Mouse (Mus musculus) adrenal gland, postnatal 25 days (tissue): ENCODE data around the gene Dnah6. TPM values are rescaled to one million over a fixed set of nuclear protein-coding genes. Genes with fewer than 3 reads are reported as not detected.

Experiments
- DNase-seq: peaks from one replicate; pipeline ENCODE4 v3.0.0; 2021; ENCODE audit warnings: mixed read lengths
- total RNA-seq: library from RNA; stranded (reverse); gene quantifications from 2 replicates; pipeline ENCODE4 v1.2.3, GENCODE M21; 2021

Dnah6 gene
- total RNA-seq, 1 experiment from 2014 or later = 0.03 TPM

GRCm38 (mm10) chr6:73228408-73228807 lies 7.0 kb upstream of the Dnah6 start:
- no peak for DNase-seq

DNA sequence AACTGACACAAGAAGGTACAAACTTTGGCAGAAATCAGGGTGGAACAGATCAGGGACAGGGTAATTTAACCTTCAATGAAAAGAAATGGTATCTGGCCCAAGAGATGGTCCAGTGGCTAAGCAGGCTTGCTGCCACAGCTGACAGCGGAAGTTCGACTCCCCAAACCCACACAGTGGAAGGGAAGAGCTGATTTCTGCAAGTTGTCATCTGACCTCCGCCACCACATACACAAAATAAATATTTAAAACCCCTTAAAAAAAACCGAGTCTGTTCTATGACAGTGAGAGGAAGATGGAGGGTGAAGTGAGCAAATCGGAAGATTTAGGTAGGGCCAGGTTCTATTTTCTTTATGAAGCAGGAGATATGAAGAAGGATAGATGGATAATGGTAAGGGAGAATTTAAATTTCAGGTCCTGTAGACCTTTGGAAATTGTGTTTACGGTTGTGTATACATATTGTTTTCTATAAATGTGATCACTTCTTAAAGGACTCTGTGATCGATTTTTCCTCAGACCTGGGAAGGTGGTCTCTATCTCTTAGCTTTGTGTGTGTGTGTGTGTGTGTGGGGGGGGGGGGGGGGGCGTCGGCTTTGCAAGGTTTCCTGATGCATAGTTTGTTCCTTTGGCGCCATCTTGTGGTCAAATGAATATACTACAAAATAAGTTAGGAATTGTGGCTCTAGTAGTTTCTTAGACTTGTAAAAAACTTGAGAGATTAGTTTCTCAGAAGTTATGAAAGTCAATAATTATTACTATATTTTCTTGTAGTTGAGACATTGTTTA lies 6.1 kb upstream of the Dnah6 start:
- DNase-seq = no peak

DNA sequence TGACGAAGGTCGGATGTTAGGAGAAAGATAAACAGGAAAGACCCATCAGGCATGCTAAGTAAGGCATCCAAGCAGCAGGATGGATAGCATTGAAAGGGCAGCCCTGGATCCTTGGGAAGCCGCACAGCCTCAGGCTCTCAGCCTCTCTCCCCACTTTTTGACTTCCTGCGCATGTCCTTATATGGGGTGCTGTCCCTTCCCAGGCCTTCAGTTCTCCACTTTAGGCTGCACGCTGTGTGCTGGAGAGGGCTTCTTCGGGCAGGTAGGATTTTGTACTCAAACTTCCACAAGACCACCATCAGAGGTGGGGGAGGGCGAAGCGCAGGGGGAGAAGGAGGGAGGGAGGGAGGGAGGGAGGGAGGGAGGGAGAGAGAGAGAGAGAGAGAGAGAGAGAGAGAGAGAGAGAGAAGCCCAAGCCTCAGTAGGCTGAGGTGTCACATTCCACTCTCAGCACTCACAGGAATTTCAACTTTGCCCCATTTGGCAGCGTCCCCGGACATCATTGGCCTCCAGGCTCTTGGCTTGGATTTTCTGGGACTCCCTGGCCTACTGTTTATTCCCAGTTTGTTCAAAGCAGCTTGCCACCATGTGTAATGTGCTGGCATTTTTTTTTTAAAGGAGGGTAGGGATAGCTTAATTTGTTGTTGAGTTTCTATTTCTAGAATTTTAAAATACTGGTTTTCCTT lies 1.5 kb upstream of the Dnah6 start:
- peak; percentile 90 for DNase-seq

- DNase-seq = peak; percentile 16
These were observed 696 bp upstream of the Dnah6 start for GRCm38 (mm10) chr6:73221958-73222735.

- DNase-seq = no peak
These were observed 9.8 kb downstream of the Dnah6 start for GRCm38 (mm10) chr6:73211602-73212001.

GRCm38 (mm10) chr6:73211036-73211435 lies 10.4 kb downstream of the Dnah6 start:
- no peak for DNase-seq

DNA sequence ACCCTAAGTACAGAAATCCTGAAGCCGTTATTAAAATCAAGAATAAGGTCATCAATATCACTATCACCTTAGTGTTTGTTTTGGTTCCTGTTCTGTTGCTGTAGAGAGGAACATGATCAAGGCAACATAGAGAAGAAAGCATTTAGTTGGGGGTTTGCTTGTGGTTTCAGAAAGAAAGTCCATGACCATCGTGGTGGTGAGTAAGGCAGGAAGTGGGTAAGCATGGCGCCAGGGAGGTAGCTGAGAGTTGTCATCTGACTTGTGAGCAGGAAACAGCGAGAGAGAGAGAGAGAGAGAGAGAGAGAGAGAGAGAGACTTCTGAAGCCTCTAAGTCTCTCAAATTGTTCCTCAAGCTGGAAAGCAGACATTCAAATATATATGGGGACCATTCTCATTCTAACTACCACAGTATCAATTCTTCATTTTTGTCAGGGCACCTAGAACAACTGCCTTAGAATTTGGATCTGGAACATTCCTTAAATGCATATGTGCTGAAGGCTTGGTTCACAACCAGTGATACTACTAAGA lies 10.9 kb downstream of the Dnah6 start:
- no peak for DNase-seq

- DNase-seq = no peak
These were observed 11.9 kb downstream of the Dnah6 start for GRCm38 (mm10) chr6:73209598-73209997.

- no peak for DNase-seq
These were observed 16.5 kb downstream of the Dnah6 start for GRCm38 (mm10) chr6:73204937-73205336.

DNA sequence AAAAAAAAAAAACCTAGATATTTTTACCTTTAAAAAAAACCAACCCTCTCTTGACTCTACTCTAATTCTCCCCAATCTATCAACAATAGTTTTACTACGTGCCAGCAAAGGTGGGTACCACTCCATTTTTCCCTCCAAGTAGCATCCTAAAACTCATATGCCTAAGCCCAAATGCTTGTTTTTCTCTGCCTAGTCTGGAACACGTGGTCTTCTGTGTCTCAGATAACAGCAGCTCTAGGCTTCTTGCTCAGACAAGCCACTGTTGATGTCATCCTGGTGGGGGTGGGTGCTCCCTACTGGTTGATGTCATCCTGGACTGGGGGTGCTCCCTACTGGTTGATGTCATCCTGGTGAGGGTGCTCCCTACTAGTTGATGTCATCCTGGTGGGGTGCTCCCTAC lies 17.7 kb downstream of the Dnah6 start:
- no peak for DNase-seq

DNA sequence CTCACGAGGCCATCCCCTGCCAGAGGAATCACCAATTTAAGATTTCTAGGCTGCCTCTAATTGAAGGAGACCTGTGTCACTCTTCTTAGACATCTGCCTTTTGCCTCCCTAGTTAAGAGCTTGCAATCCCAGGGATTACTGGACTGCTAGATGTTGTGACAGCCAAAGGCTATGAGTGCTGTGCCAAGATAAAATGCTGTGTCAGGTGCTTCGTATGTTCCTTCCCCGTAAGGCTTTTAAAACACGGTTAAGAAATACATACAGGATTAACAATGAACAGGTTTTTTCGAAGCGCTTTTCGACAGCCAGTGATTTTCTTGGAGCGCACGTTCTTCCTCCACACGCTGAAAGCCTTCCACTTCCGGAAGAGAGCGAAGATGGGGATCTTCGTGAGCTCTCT lies 26.2 kb downstream of the Dnah6 start:
- DNase-seq = no peak

DNA sequence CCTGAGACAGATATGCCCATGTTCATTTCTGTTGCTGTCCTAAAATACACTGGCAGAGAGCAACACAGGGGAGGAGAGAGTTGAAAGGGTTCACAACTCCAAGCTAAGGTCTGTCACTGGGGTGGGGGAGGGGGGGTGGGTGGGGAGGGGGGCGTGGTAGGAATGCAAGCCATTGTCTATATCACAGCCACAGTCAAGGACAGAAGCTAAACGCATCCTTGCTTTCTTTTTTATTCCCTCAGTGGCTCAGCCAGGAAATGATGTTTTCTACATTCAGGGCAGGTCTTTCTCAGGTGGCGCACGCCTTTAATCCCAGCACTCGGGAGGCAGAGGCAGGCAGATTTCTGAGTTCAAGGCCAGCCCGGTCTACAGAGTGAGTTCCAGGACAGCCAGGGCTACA lies 30.7 kb downstream of the Dnah6 start:
- no peak for DNase-seq

DNA sequence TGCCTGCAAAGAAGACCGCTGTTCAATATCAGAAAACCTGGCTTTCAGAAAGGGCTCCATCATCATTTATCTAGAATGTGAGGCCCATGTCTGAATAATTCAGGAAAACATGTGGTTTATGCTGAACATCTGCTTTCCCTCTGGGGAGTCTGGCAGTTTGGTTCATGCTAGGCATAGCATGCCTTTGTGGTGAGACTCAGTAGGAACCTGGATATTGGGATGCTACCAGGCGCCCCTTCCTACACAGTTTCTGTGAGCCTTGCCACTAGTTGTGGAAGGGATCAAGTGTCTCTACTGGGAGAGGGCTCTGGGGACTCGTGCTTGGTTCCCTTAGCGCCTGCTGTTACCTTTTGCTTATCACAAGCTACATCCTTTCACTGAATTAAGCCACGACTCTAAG lies 37.2 kb downstream of the Dnah6 start:
- DNase-seq = no peak

DNA sequence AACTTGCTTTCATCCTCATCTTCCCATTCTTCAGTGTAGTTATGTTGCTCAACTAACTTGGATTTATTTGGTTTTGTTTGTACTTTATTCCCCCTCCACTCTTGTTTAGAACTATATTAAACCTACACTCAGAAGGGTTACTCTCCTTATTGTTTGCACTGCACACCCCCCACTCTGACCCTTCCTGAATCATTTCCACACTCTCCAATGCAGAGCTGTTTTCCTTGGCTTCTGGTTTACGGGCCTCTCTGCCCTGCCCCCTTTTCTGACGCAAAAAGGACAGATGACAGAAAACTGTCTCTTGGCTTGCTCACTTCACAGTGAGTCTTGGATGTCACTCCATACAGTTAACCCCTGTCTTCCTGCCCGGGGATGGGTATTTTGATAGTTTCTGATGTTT lies 38.5 kb downstream of the Dnah6 start:
- DNase-seq = no peak

DNA sequence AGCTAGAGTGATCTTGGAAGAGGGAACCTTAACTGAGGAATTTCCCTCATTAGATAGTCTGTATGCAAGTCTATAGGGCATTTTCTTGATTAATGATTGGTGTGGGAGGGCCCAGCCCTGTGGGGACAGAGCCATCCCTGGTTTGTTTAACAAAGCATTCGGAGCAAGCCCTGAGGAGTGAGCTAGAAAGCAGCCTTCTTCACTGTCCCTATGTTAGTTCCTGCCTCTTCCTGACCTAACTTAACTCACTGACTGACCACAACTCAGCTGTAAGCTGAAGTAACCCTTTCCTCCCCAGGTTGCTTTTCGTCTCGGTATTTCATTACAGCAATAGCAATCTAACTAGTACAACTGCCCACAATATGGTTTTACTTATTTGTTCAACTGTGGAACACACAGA lies 39.0 kb downstream of the Dnah6 start:
- DNase-seq = no peak

- DNase-seq = no peak
These were observed 39.4 kb downstream of the Dnah6 start for GRCm38 (mm10) chr6:73182006-73182405.

- DNase-seq = no peak
These were observed 46.3 kb downstream of the Dnah6 start for GRCm38 (mm10) chr6:73175156-73175555.

- no peak for DNase-seq
These were observed 54.2 kb downstream of the Dnah6 start for GRCm38 (mm10) chr6:73167230-73167629.

DNA sequence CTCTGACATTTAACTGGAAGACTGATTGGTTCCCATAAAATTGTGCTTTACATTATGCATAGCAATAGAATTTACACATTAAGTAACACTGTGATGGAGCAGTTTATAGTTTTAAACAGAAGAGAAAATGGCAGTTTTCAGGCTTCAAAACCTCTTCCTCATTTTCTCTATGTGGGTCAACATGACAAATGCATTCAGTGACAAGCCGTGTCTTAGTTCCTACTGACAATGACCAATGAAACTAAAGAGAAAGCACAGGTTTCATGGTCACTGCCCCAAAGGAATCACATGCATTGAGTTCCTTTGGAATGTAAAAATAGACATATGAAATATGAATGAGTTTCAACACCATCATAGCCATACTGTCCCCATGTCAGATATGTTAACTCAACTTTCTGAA lies 58.5 kb downstream of the Dnah6 start:
- no peak for DNase-seq

DNA sequence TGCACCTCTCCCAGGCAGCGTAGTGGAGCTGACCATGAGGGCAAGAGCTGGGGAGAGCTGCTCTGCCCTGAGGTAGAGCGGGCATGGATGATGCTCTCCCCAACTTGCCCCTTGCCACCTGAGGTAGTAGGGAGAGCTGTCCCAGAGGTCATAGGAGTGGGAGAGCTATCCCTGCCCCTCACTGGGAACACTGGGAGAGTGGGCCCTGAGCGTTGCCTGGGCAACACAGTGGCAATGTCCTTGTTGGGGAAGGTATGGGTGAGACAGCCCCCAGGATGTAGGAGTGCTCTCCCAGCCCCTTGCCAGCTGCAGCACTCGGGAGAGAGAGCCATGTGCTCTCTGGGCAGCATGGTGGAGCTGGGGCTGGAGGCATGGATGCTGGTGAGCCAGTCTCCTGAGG lies 60.1 kb downstream of the Dnah6 start:
- no peak for DNase-seq

DNA sequence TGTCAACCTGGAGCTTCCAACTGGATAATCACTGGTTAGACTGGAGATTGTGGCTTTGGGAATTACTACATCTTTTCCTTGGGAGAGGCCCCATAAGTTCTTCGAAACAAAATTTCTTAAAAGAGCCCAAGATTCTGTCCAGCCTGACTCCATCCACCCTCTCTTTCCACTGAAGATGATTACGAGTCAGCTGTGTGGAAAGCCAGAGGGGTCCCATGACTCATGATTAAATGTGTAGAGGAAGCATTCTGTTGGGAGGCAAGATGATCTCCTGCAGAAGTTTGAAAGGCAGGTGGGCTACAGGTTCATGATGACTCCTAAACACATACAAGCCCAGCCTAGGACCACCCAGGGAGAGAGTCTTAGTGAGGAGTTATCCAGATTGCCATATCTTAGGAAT lies 66.0 kb downstream of the Dnah6 start:
- DNase-seq = no peak

- peak; percentile 81 for DNase-seq
These were observed 67.8 kb downstream of the Dnah6 start for GRCm38 (mm10) chr6:73153675-73154074.

- DNase-seq = no peak
These were observed 78.0 kb downstream of the Dnah6 start for GRCm38 (mm10) chr6:73143403-73143802.
